8 mouse cellular contexts compared by ENCODE assay signal in genomic region chr11:49846401-49847070, GRCm38 (mm10). TPM values are rescaled to one million over a fixed set of nuclear protein-coding genes. Genes with fewer than 3 reads are reported as not detected.
DNase-seq lines count a peak whose midpoint lies in the region; ATAC-seq lines count a peak whose summit lies in the region.

TSS of gene Mapk9 (plus strand) at chr11:49846751.

- peak; percentile 99 for DNase-seq in CD4-positive, CD25-positive, alpha-beta regulatory T cell, adult 2 months (ENCODE audit: low read depth, low spot score)
- peak; percentile 63 for DNase-seq in fat pad, adult 2 months (ENCODE audit: extremely low read depth, low read depth, low spot score)
- DNase-seq in kidney, postnatal 10 days, result peak; percentile 99
- peak; percentile 97 for DNase-seq in natural killer cell, adult 2 months (ENCODE audit: low spot score in 2 of 2)

- peaks cover 4% of the 10 kb centered on the region; the same call in 1 of the 2 replicates for H3K4me1 ChIP-seq in brown adipose tissue, adult 24 weeks (ENCODE audit: control insufficient read depth, insufficient read depth, insufficient read length, low read length)
- H3K4me1 ChIP-seq in heart, embryonic 13.5 days, result peaks cover 23% of the 10 kb centered on the region
- peaks cover 51% of the 10 kb centered on the region for H3K4me1 ChIP-seq in liver, embryonic 12.5 days
- peaks cover 16% of the 10 kb centered on the region for H3K4me1 ChIP-seq in stomach, embryonic 15.5 days

- peak within 1 kb of the TSS; percentile 90 for H3K9ac ChIP-seq in heart, embryonic 13.5 days
- peak within 1 kb of the TSS; percentile 96 for H3K9ac ChIP-seq in liver, embryonic 12.5 days
- peak within 1 kb of the TSS; percentile 90 for H3K9ac ChIP-seq in stomach, embryonic 15.5 days

- H3K4me3 ChIP-seq in brown adipose tissue, adult 24 weeks (ENCODE audit: insufficient read depth, low read depth, low read length), result peak within 1 kb of the TSS; percentile 68
- H3K4me3 ChIP-seq in heart, embryonic 13.5 days, result peak within 1 kb of the TSS; percentile 74
- H3K4me3 ChIP-seq in liver, embryonic 12.5 days, result peak within 1 kb of the TSS; percentile 92
- peak within 1 kb of the TSS; percentile 95 for H3K4me3 ChIP-seq in stomach, embryonic 15.5 days (replicated peaks)

- ATAC-seq in heart, embryonic 13.5 days (ENCODE audit: extremely low read depth, insufficient number of reproducible peaks, low FRiP score, low TSS enrichment), result peak; percentile 98
- ATAC-seq in liver, embryonic 12.5 days, result peak; percentile 95
- peak; percentile 98 for ATAC-seq in stomach, embryonic 15.5 days (ENCODE audit: insufficient read depth, low FRiP score, low read depth)

- peaks cover 14% of the 10 kb centered on the region for H3K36me3 ChIP-seq in heart, embryonic 13.5 days
- peaks cover 15% of the 10 kb centered on the region for H3K36me3 ChIP-seq in liver, embryonic 12.5 days
- H3K36me3 ChIP-seq in stomach, embryonic 15.5 days, result no peaks in the 10 kb centered on the region

- 0 out of 2 replicates have a peak within 1 kb of the TSS, but pooled peaks have one; percentile 7 for H3K27ac ChIP-seq in brown adipose tissue, adult 24 weeks (replicated peaks; ENCODE audit: low read depth, low read length)
- H3K27ac ChIP-seq in heart, embryonic 13.5 days (replicated peaks), result peak within 1 kb of the TSS; percentile 86
- peak within 1 kb of the TSS; percentile 93 for H3K27ac ChIP-seq in liver, embryonic 12.5 days
- peak within 1 kb of the TSS; percentile 89 for H3K27ac ChIP-seq in stomach, embryonic 15.5 days

- no peaks in the 10 kb centered on the region for H3K27me3 ChIP-seq in heart, embryonic 13.5 days (replicated peaks)
- no peaks in the 10 kb centered on the region for H3K27me3 ChIP-seq in liver, embryonic 12.5 days (replicated peaks)
- no peaks in the 10 kb centered on the region for H3K27me3 ChIP-seq in stomach, embryonic 15.5 days (replicated peaks)

- no peaks in the 10 kb centered on the region for H3K9me3 ChIP-seq in heart, embryonic 13.5 days
- H3K9me3 ChIP-seq in liver, embryonic 12.5 days (replicated peaks), result no peaks in the 10 kb centered on the region
- no peaks in the 10 kb centered on the region for H3K9me3 ChIP-seq in stomach, embryonic 15.5 days

- peak within 1 kb of the TSS; percentile 78 for H3K4me2 ChIP-seq in heart, embryonic 13.5 days
- peak within 1 kb of the TSS; percentile 98 for H3K4me2 ChIP-seq in liver, embryonic 12.5 days
- peak within 1 kb of the TSS; percentile 79 for H3K4me2 ChIP-seq in stomach, embryonic 15.5 days

- WGBS in heart, embryonic 13.5 days, result under 1% methylated on average over 51 of the region's 68 CpGs
- under 1% methylated on average over 65 of the region's 68 CpGs for WGBS in liver, embryonic 12.5 days (ENCODE audit: insufficient replicate concordance)
- under 1% methylated on average over 66 of the region's 68 CpGs for WGBS in stomach, embryonic 15.5 days

RNA-seq across cellular contexts. Expression of gene Mapk9, which starts in this region (rescaled TPM):
- 37.6 and 42.6 TPM in 2 replicates for polyA plus RNA-seq in brown adipose tissue, adult 24 weeks (2012; ENCODE audit: insufficient read depth, insufficient read length, missing spikeins)
- polyA plus RNA-seq in heart, embryonic 13.5 days (2015; fragmentation: Nextera tagmentation; extraction: Ambion mirVana), result 23.7 and 29.1 TPM in 2 replicates
- polyA plus RNA-seq in liver, embryonic 12.5 days (2016; fragmentation: Nextera tagmentation; extraction: Ambion mirVana), result 34.6 and 38.2 TPM in 2 replicates
- 31.3 and 34.8 TPM in 2 replicates for polyA plus RNA-seq in stomach, embryonic 15.5 days (2015; fragmentation: Nextera tagmentation; extraction: Ambion mirVana)

Comparison
In these comparisons a context has a peak if more than half of its experiments do, and no peak if none do; other contexts are left out.
1. Peak in every context shown above with its lines: DNase-seq, ATAC-seq, H3K4me3 ChIP-seq and H3K27ac ChIP-seq.
2. H3K27ac ChIP-seq: peak in every context shown above with its lines; median percentile 93 in liver, embryonic 12.5 days; 89 in stomach, embryonic 15.5 days; 86 in heart, embryonic 13.5 days; 7 in brown adipose tissue, adult 24 weeks.